Mouse (Mus musculus) gonadal fat pad, adult 2 months (tissue): ENCODE measurements at regions not wholly inside any gene's neighbourhood (a gene's known extent, or its start where the extent isn't known, plus 50 kb on each side); places are given as distances from the start of the nearest gene placed in this dataset.

Experiments used
- DNase-seq: peaks from one replicate; pipeline ENCODE4 v3.0.0-alpha.2; 2012; ENCODE audit warnings: low read depth

- DNase-seq: no peak
These were observed 352.8 kb downstream of the Kctd12 start for GRCm38 (mm10) chr14:102629601-102630000.

- no peak for DNase-seq
These were observed 360.9 kb downstream of the Kctd12 start for GRCm38 (mm10) chr14:102621546-102621945.

- no peak for DNase-seq
These were observed 363.4 kb downstream of the Kctd12 start for GRCm38 (mm10) chr14:102619056-102619455.

- DNase-seq: no peak
These were observed 366.7 kb downstream of the Kctd12 start for GRCm38 (mm10) chr14:102615588-102616309.

GRCm38 (mm10) chr14:102606055-102606454, 376.4 kb downstream of the Kctd12 start:
- no peak for DNase-seq

GRCm38 (mm10) chr14:102594850-102595249, 387.6 kb downstream of the Kctd12 start:
- no peak for DNase-seq

GRCm38 (mm10) chr14:102553781-102554180, 428.7 kb downstream of the Kctd12 start:
- no peak for DNase-seq

GRCm38 (mm10) chr14:102552598-102552997, 429.8 kb downstream of the Kctd12 start:
- DNase-seq: no peak

GRCm38 (mm10) chr14:102524894-102525577, 457.4 kb downstream of the Kctd12 start:
- no peak for DNase-seq

- no peak for DNase-seq
These were observed 465.7 kb downstream of the Kctd12 start for GRCm38 (mm10) chr14:102516765-102517164.

- DNase-seq: no peak
These were observed 467.9 kb downstream of the Kctd12 start for GRCm38 (mm10) chr14:102514527-102514926.

- DNase-seq: no peak
These were observed 469.8 kb downstream of the Kctd12 start for GRCm38 (mm10) chr14:102512651-102513050.

- DNase-seq: no peak
These were observed 470.6 kb downstream of the Kctd12 start for GRCm38 (mm10) chr14:102511691-102512383.

- DNase-seq: no peak
These were observed 472.1 kb downstream of the Kctd12 start for GRCm38 (mm10) chr14:102510387-102510786.

GRCm38 (mm10) chr14:102505696-102506321, 476.6 kb downstream of the Kctd12 start:
- no peak for DNase-seq

- no peak for DNase-seq
These were observed 485.3 kb downstream of the Kctd12 start for GRCm38 (mm10) chr14:102497179-102497578.

GRCm38 (mm10) chr14:102492376-102492775, 490.1 kb downstream of the Kctd12 start:
- DNase-seq: no peak

GRCm38 (mm10) chr14:102491205-102491604, 491.2 kb downstream of the Kctd12 start:
- no peak for DNase-seq

- DNase-seq: no peak
These were observed 505.3 kb downstream of the Kctd12 start for GRCm38 (mm10) chr14:102477162-102477561.

GRCm38 (mm10) chr14:102469326-102469725, 513.1 kb downstream of the Kctd12 start:
- DNase-seq: no peak

- DNase-seq: no peak
These were observed 521.4 kb downstream of the Kctd12 start for GRCm38 (mm10) chr14:102461001-102461400.

GRCm38 (mm10) chr14:102439738-102440137, 542.7 kb downstream of the Kctd12 start:
- no peak for DNase-seq
